Mouse (Mus musculus) heart, embryonic 16.5 days (tissue): ENCODE data around the gene Etv5. TPM values are rescaled to one million over a fixed set of nuclear protein-coding genes. Genes with fewer than 3 reads are reported as not detected.

Experiments used
- ATAC-seq: fragments of 200-750 bp; cut with Nextera tagmentation; replicated peaks from 2 replicates; pipeline ENCODE4 v1.8.0; 2017; ENCODE audit warnings: moderate number of reproducible peaks; ENCODE audit not compliant: insufficient read depth, low FRiP score; ENCODE audit errors: extremely low read depth
- H3K27ac ChIP-seq: fragments of 300-500 bp; sonication (generic); 2 replicates; pipeline ENCODE4 v1.5.1; 2014; ENCODE audit warnings: mild to moderate bottlenecking, low read length, control low read depth, moderate library complexity
- H3K27me3 ChIP-seq: fragments of 300-500 bp; sonication (generic); 2 replicates; pipeline ENCODE4 v1.6.1; 2014; ENCODE audit warnings: low read length, mixed read lengths; ENCODE audit not compliant: control insufficient read depth, insufficient read depth
- H3K36me3 ChIP-seq: fragments of 300-500 bp; sonication (generic); 2 replicates; pipeline ENCODE4 v1.6.1; 2014; ENCODE audit not compliant: control insufficient read depth, insufficient read depth
- H3K4me1 ChIP-seq: fragments of 300-500 bp; sonication (generic); 2 replicates; pipeline ENCODE4 v1.6.1; 2014; ENCODE audit warnings: low read length, mixed read lengths; ENCODE audit not compliant: control insufficient read depth, insufficient read depth
- H3K4me2 ChIP-seq: fragments of 300-500 bp; sonication (generic); 2 replicates; pipeline ENCODE4 v1.6.1; 2014; ENCODE audit warnings: low read depth, mild to moderate bottlenecking, control low read depth, low read length
- H3K4me3 ChIP-seq: fragments of 300-500 bp; sonication (generic); 2 replicates; pipeline ENCODE4 v1.5.1; 2014; ENCODE audit warnings: mild to moderate bottlenecking, control low read depth, low read length
- H3K9ac ChIP-seq: fragments of 300-500 bp; sonication (generic); 2 replicates; pipeline ENCODE4 v1.6.1; 2014; ENCODE audit warnings: low read length, control low read depth
- H3K9me3 ChIP-seq: fragments of 300-500 bp; sonication (generic); replicated peaks from 2 replicates; pipeline ENCODE4 v1.6.1; 2016; ENCODE audit warnings: low read length; ENCODE audit not compliant: control insufficient read depth
- WGBS: fragments of 180-500 bp; shearing (Covaris S2); extraction: QIAGEN DNeasy Blood & Tissue Kit; methylation state at CpG from one replicate; pipeline ENCODE4 v1.1.7; 2014; 5-methylcytosine and 5-hydroxymethylcytosine counted together
- polyA plus RNA-seq: library from polyadenylated mRNA; unstranded; fragments of >200 nt; fragmentation: Nextera tagmentation; extraction: Ambion mirVana; gene quantifications from 2 replicates; pipeline ENCODE4 v1.2.1, GENCODE M21; 2015

The Etv5 gene
- polyA plus RNA-seq, 1 experiment from 2014 or later: 19.7 TPM

DNA sequence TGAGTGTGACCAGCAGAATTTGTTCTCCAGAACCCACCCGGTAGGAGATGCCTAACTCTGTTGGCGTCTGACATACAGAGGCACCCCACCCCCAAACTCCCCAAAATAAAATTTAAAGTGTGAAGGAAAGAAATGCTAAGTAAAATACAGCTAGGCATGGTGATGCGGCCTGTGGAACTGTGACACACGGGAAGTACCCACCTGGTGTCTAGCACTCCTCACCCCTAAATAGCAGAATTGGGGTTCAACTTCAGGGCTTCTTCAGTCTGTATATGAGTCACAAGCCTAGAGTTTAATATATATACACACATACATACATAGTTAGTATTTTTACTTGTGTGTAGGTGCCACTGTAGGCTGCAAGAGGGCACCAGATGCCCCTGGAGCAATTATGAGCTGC, 32.8 kb downstream of the Etv5 start:
- H3K4me3 ChIP-seq: no peak overlapping the region
- no peaks in the 10 kb centered on the region for H3K36me3 ChIP-seq
- H3K27me3 ChIP-seq: no peaks in the 10 kb centered on the region
- no peak overlapping the region for H3K9ac ChIP-seq
- H3K9me3 ChIP-seq: no peaks in the 10 kb centered on the region
- 87% methylated on average over 4 of the region's 4 CpGs for WGBS
- no peak overlapping the region for H3K4me2 ChIP-seq
- no peak for ATAC-seq
- no peak overlapping the region for H3K27ac ChIP-seq
- peaks cover 5% of the 10 kb centered on the region for H3K4me1 ChIP-seq

DNA sequence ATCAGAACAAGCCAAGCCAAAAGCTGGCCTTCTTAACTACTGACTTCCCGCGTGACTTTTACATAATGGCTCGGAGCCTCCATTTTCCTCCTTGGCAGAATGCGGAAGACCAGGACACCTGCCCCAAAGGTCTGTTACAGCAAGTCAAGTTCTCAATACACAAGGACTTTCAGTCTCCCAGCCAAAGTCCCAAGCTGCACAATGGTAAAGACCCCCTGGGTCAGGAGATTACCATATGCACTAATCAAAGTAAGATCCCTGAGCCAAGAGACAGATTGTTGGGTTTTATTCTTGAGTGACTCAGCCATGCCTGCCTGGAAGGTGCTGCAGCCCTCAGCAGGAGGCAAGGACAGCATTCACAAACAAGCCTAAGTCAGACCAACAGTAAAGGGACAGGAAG, 33.5 kb downstream of the Etv5 start:
- H3K9ac ChIP-seq: no peak overlapping the region
- no peak overlapping the region for H3K4me3 ChIP-seq
- H3K4me1 ChIP-seq: peaks cover 5% of the 10 kb centered on the region
- 86% methylated on average over 4 of the region's 4 CpGs for whole genome bisulfite sequencing
- H3K4me2 ChIP-seq: no peak overlapping the region
- H3K36me3 ChIP-seq: 0 out of 2 replicates have a peak, but pooled peaks cover 3% of the 10 kb centered on the region
- ATAC-seq: no peak
- no peaks in the 10 kb centered on the region for H3K9me3 ChIP-seq
- no peaks in the 10 kb centered on the region for H3K27me3 ChIP-seq
- H3K27ac ChIP-seq: no peak overlapping the region

DNA sequence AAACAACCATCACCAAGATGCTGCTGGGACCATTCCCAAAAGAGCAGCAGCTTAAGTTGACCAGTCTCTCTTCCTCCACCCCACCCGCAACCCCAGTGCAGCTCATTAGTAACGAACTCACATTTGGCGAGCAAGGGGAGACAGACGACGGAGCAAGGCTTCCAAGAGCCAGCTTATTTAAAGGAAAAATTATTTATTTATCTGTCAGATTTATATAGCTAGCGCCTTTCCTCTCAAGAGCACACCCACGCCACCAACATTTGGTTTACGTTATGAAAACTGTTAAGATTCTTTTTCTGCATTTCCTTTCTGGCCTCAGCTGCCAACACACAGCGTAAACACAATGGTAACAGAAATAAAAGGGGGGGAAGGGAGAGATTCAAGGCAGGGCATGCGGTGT, 34.0 kb downstream of the Etv5 start:
- Histone ChIP-seq H3K27me3 (no peaks in the 10 kb centered on the region), H3K4me2 (no peak overlapping the region), H3K4me3 (no peak overlapping the region), H3K27ac (no peak overlapping the region; the same call in 1 of the 2 replicates), H3K9ac (no peak overlapping the region), H3K36me3 (0 out of 2 replicates have a peak, but pooled peaks cover 3% of the 10 kb centered on the region), H3K9me3 (no peaks in the 10 kb centered on the region), H3K4me1 (peaks cover 5% of the 10 kb centered on the region)
- 72% methylated on average over 10 of the region's 10 CpGs for WGBS
- ATAC-seq: no peak

DNA sequence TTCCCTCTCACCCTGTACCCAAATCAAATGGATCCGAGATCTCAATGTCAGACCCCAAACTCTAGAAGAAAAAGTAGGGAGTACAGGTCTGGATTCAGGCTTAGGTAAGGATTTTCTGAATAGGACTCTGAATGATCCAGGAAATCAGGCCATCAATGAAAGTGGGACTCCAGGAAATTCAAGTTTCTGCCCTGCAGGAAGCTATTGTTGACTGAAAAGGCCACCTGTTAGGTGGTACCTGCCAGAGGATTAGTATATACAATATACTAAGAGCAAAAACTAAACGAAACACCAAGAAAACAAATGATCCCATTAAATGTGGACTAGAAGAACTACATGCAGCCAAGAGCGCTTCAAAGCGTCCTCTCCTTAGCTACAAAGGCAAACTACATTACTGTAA, 35.8 kb downstream of the Etv5 start:
- 90% methylated on average over 4 of the region's 4 CpGs for WGBS
- no peak for ATAC-seq
- H3K27me3 ChIP-seq: no peaks in the 10 kb centered on the region

DNA sequence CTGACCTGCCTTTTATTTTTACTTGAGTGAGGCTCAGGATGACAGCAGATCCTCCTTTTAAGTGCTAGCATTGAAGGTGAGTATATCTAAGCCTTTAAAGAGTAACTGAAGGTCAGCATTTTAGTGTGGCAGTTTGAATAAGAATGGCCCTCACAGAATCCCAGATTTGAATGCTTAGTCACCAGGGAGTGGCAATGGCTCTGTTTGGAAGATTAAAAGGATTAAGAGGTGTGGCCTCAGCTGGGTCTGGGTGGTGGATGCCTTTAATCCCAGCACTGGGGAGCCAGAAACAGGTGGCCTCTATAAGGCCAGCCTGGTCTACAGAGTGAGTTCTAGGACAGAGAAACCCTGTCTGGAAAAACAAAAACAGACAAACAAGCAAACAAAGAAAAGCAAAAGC, 36.9 kb downstream of the Etv5 start:
- H3K27me3 ChIP-seq: no peaks in the 10 kb centered on the region
- H3K9ac ChIP-seq: no peak overlapping the region
- H3K4me2 ChIP-seq: no peak overlapping the region
- peaks cover 5% of the 10 kb centered on the region for H3K4me1 ChIP-seq
- ATAC-seq: no peak
- no peaks in the 10 kb centered on the region for H3K9me3 ChIP-seq
- H3K27ac ChIP-seq: no peak overlapping the region
- peaks cover 5% of the 10 kb centered on the region; the same call in 1 of the 2 replicates for H3K36me3 ChIP-seq
- no peak overlapping the region for H3K4me3 ChIP-seq

More for the DNA sequence above, 35.8 kb downstream of the Etv5 start:
- Histone ChIP-seq H3K36me3 (0 out of 2 replicates have a peak, but pooled peaks cover 5% of the 10 kb centered on the region), H3K4me2 (no peak overlapping the region), H3K9ac (no peak overlapping the region), H3K4me1 (peaks cover 5% of the 10 kb centered on the region), H3K27ac (no peak overlapping the region), H3K4me3 (no peak overlapping the region), H3K9me3 (no peaks in the 10 kb centered on the region)

DNA sequence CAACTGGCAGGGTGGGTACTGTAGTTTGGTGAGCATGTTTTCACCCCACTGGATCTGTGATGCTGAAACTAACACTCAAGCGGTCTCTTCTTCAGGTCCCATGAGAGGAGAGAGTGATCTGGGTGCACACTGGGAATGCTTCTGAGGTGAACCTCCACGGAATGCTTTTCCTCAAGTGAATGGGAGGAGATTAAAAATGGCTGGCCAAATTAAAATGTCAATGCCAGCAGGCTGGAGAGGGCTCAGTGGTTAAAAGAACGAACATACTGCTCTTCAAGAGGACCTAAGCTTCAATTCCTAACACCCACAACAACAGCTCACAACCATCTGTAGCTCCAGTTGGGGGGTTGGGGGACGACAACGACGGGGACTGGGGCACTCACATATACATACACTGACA, 39.3 kb downstream of the Etv5 start:
- WGBS: 85% methylated on average over 6 of the region's 6 CpGs
- Histone ChIP-seq H3K4me3 (no peak overlapping the region), H3K36me3 (peaks cover 5% of the 10 kb centered on the region; the same call in 1 of the 2 replicates), H3K4me2 (no peak overlapping the region), H3K27ac (no peak overlapping the region), H3K9ac (no peak overlapping the region), H3K4me1 (peaks cover 4% of the 10 kb centered on the region), H3K9me3 (no peaks in the 10 kb centered on the region), H3K27me3 (no peaks in the 10 kb centered on the region)
- ATAC-seq: no peak

DNA sequence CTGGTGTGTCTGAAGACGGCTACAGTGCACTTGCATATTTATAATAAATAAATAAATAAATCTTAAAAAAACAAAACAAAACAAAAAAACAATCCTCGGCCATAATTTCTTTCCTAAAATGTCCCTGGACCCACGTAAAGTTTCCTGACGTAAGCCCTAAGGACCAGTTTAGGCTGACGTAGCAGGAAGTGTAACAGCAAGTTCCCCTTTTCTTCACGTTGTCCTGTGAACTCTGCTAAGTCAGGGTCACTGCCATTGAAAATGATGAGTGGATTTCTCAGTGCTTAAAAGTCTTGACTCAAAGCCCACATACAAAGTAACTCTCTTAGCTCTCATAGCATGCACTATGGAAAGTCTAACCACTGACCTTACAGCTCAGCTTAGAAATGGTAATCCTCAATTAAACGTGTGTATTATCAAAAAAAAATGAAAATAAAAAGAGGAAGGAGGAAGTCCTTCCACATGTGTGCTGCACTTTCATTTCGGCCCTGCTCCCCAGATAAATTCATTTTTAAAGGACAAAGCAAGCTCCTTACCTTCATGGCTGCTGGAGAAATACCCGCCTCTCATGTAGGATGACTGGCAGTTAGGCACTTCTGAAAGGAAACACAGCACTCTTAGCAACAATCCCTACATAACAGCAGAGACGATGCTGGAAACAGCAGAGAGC, 40.6 kb downstream of the Etv5 start:
- no peaks in the 10 kb centered on the region for H3K4me1 ChIP-seq
- no peak overlapping the region for H3K27ac ChIP-seq
- no peak overlapping the region for H3K4me2 ChIP-seq
- no peak overlapping the region for H3K9ac ChIP-seq
- H3K27me3 ChIP-seq: no peaks in the 10 kb centered on the region
- H3K9me3 ChIP-seq: no peaks in the 10 kb centered on the region
- H3K4me3 ChIP-seq: no peak overlapping the region
- H3K36me3 ChIP-seq: peaks cover 5% of the 10 kb centered on the region; the same call in 1 of the 2 replicates
- WGBS: 78% methylated on average over 10 of the region's 10 CpGs
- ATAC-seq: no peak

DNA sequence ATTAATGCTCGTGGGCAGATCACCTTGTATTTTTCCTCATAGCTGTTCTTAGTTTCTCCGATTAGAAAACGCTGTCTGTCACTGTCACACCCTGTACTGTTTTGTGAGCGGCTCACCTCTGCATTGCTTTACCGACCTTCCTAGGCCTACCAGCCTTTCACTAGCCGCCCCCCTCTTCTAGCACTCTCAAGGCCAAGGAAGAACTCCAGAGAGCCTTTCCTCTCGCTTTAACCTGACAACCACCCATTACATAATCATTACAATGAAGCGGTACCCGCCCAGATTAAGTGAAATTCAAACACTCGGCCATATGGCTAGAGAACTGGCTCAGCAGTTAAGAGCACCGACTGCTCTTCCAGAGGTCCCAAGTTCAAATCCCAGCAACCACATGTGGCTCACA, 41.2 kb downstream of the Etv5 start:
- H3K4me3 ChIP-seq: no peak overlapping the region
- H3K4me1 ChIP-seq: no peaks in the 10 kb centered on the region
- no peaks in the 10 kb centered on the region for H3K9me3 ChIP-seq
- H3K36me3 ChIP-seq: peaks cover 5% of the 10 kb centered on the region; the same call in 1 of the 2 replicates
- no peak overlapping the region for H3K27ac ChIP-seq
- no peak for ATAC-seq
- 84% methylated on average over 11 of the region's 11 CpGs for WGBS
- H3K9ac ChIP-seq: no peak overlapping the region
- H3K27me3 ChIP-seq: no peaks in the 10 kb centered on the region
- H3K4me2 ChIP-seq: no peak overlapping the region

DNA sequence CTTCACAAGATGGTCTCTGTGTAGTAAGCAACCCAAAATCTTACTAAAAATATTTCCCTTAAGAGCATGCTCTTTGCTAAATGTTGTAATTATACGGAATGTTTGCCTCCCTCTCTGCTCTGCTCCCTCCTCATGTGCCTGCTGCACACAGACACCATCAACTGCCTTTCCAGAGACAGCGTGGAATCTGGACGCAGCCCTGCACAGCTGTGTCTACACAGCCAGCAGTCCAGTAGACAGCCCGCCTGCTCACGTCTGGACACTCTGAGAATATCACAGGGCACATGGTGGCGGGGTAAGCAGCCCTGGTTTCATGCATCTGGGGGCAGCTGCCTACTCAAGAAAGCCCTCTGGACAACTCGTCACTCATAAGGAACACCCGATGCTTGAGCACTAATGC, 43.1 kb downstream of the Etv5 start:
- H3K36me3 ChIP-seq: peaks cover 8% of the 10 kb centered on the region

More for the DNA sequence above, 43.1 kb downstream of the Etv5 start:
- no peaks in the 10 kb centered on the region for H3K4me1 ChIP-seq
- H3K9me3 ChIP-seq: no peaks in the 10 kb centered on the region
- no peak overlapping the region for H3K27ac ChIP-seq
- no peak for ATAC-seq
- no peaks in the 10 kb centered on the region for H3K27me3 ChIP-seq
- H3K9ac ChIP-seq: no peak overlapping the region
- H3K4me3 ChIP-seq: no peak overlapping the region
- 59% methylated on average over 8 of the region's 8 CpGs for WGBS
- H3K4me2 ChIP-seq: no peak overlapping the region
